Mouse (Mus musculus): ENCODE measurements around the gene Gm45808.

DNA sequence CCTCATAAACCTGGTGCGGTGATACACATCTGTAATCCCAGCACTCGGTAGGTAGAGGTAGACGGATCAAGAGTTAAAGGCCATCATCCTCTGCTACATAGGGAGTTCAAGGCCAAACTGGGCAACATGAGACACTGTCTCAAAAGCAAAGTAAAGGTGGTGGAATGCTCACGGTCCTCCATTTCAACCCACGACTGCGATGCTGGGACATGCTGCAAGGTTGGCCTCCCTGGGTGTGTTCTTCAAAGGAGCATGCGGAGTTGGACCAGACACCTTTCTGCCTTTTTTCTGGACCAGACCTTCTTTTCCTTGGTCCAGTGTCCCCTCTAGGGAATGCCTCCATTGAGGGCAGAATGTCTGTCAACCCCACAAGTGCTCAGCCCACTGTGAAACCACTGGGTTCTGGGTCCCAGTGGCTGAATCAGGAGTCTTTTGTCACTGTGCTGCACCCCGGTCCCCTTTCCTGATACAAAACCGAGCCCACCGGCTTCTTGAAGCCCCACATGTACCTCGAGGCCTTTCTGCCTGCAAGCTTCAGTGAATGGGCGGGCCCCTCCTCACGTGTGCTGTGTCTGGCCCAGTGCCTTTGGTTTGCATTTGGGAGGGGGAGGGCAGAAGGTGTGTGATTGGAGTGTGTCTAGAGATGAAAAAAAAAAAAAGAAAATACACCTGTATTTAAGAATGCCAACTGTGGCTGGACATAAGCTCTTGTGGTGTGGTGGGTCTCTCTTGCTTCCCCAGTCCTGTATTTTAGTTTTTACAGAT, 30.5 kb downstream of the Gm45808 start:
- TF ChIP-seq CTCF (IDR thresholded peaks at IDR 0.05; ENCODE audit: low read depth) = no peak
- TF ChIP-seq EP300 (optimal IDR thresholded peaks at IDR 0.05) = no peak

All from stomach, postnatal 0 days (tissue).